Mouse (Mus musculus) kidney, adult 2 months (tissue): ENCODE data around the gene Cebpb. TPM values are rescaled to one million over a fixed set of nuclear protein-coding genes. Genes with fewer than 3 reads are reported as not detected.

Experiments used
- DNase-seq: peaks from one replicate; pipeline ENCODE4 v3.0.0; 2021
- H3K27ac ChIP-seq: fragments of 200-500 bp; 2 replicates; pipeline ENCODE4 v1.5.1; 2012; ENCODE audit warnings: low read depth, low read length, control low read depth, inconsistent platforms; ENCODE audit not compliant: insufficient read depth
- H3K27me3 ChIP-seq: fragments of 200-500 bp; replicated peaks from 2 replicates; pipeline ENCODE4 v1.6.1; 2012; ENCODE audit warnings: mild to moderate bottlenecking, moderate library complexity, low read length, inconsistent platforms; ENCODE audit not compliant: control insufficient read depth, insufficient read depth
- H3K36me3 ChIP-seq: fragments of 200-500 bp; 2 replicates; pipeline ENCODE4 v1.6.1; 2012; ENCODE audit warnings: mild to moderate bottlenecking, moderate library complexity, low read length, inconsistent platforms; ENCODE audit not compliant: control insufficient read depth, insufficient read depth
- H3K4me1 ChIP-seq: fragments of 200-500 bp; 2 replicates; pipeline ENCODE4 v1.6.1; 2011; ENCODE audit warnings: low read length; ENCODE audit not compliant: control insufficient read depth, insufficient read depth
- H3K4me3 ChIP-seq: fragments of 200-500 bp; 2 replicates; pipeline ENCODE4 v1.5.1; 2011; ENCODE audit warnings: mild to moderate bottlenecking, low read depth, low read length, control low read depth; ENCODE audit not compliant: insufficient read depth
- CTCF ChIP-seq: fragments of 200-500 bp; conservative IDR thresholded peaks from 2 replicates; pipeline ENCODE4 v1.5.1; 2011; ENCODE audit warnings: low read depth, mild to moderate bottlenecking, control low read depth, low read length, moderate library complexity, mixed read lengths; ENCODE audit not compliant: insufficient read depth, insufficient read length
- POLR2A ChIP-seq: fragments of 200-500 bp; IDR thresholded peaks from one replicate; pipeline ENCODE4 v1.6.1; 2011; ENCODE audit warnings: low read depth, low read length, control low read depth
- WGBS: fragments of 180-500 bp; shearing (Covaris S2); methylation state at CpG from one replicate; pipeline ENCODE4 v1.1.7; 2018; 5-methylcytosine and 5-hydroxymethylcytosine counted together
- polyA plus RNA-seq: library from polyadenylated mRNA; depleted of rRNA; stranded (reverse); fragments of >200 nt; gene quantifications from 2 replicates; pipeline ENCODE4 v1.2.3, GENCODE M21; 2012; rRNA removed

Gene Cebpb
- polyA plus RNA-seq, 1 experiment, result 45.3 TPM

- WGBS, result 79% methylated on average over 6 of the region's 6 CpGs
- Histone ChIP-seq H3K27ac (no peak overlapping the region), H3K36me3 (no peaks in the 10 kb centered on the region), H3K4me3 (no peak overlapping the region), H3K27me3 (no peaks in the 10 kb centered on the region), H3K4me1 (no peaks in the 10 kb centered on the region; the same call in 1 of the 2 replicates)
- DNase-seq, result no peak
- TF ChIP-seq CTCF, result no peak
- no peak for TF ChIP-seq POLR2A
Observed at GRCm38 (mm10) chr2:167722538-167722937, 33.8 kb downstream of the Cebpb start.

GRCm38 (mm10) chr2:167723589-167724206 is 35.0 kb downstream of the Cebpb start:
- 70% methylated on average over 11 of the region's 11 CpGs for WGBS
- Histone ChIP-seq H3K4me3 (no peak overlapping the region), H3K36me3 (no peaks in the 10 kb centered on the region), H3K27me3 (no peaks in the 10 kb centered on the region), H3K4me1 (no peaks in the 10 kb centered on the region; the same call in 1 of the 2 replicates), H3K27ac (no peak overlapping the region)
- peak; percentile 78 for DNase-seq
- TF ChIP-seq POLR2A (no peak), CTCF (no peak)

GRCm38 (mm10) chr2:167725879-167726278 is 37.2 kb downstream of the Cebpb start:
- no peak for DNase-seq
- TF ChIP-seq POLR2A (no peak), CTCF (no peak)
- H3K36me3 ChIP-seq, result no peaks in the 10 kb centered on the region
- H3K27me3 ChIP-seq, result no peaks in the 10 kb centered on the region
- no peak overlapping the region for H3K27ac ChIP-seq
- WGBS, result 96% methylated on average over 10 of the region's 10 CpGs
- no peak overlapping the region for H3K4me3 ChIP-seq
- no peaks in the 10 kb centered on the region; the same call in 1 of the 2 replicates for H3K4me1 ChIP-seq

- no peaks in the 10 kb centered on the region for H3K27me3 ChIP-seq
- no peak overlapping the region for H3K27ac ChIP-seq
- WGBS, result 21% methylated on average over 13 of the region's 13 CpGs
- peak; percentile 83 for DNase-seq
- no peaks in the 10 kb centered on the region for H3K36me3 ChIP-seq
- no peaks in the 10 kb centered on the region; the same call in 1 of the 2 replicates for H3K4me1 ChIP-seq
- no peak overlapping the region for H3K4me3 ChIP-seq
- TF ChIP-seq CTCF, result no peak
- no peak for TF ChIP-seq POLR2A
Observed at GRCm38 (mm10) chr2:167727161-167727560, 38.4 kb downstream of the Cebpb start.

GRCm38 (mm10) chr2:167730036-167730435 is 41.3 kb downstream of the Cebpb start:
- WGBS, result 69% methylated on average over 7 of the region's 7 CpGs
- no peak for TF ChIP-seq POLR2A
- no peak for TF ChIP-seq CTCF
- Histone ChIP-seq H3K27me3 (no peaks in the 10 kb centered on the region), H3K4me1 (no peaks in the 10 kb centered on the region), H3K36me3 (no peaks in the 10 kb centered on the region), H3K4me3 (no peak overlapping the region), H3K27ac (no peak overlapping the region)
- no peak for DNase-seq

- no peaks in the 10 kb centered on the region for H3K4me1 ChIP-seq
- no peaks in the 10 kb centered on the region for H3K36me3 ChIP-seq
- H3K27me3 ChIP-seq, result no peaks in the 10 kb centered on the region
- no peak for DNase-seq
- H3K4me3 ChIP-seq, result no peak overlapping the region
- 86% methylated on average over 13 of the region's 13 CpGs for WGBS
- no peak for TF ChIP-seq CTCF
- TF ChIP-seq POLR2A, result no peak
- no peak overlapping the region for H3K27ac ChIP-seq
Observed at GRCm38 (mm10) chr2:167731149-167731548, 42.4 kb downstream of the Cebpb start.

GRCm38 (mm10) chr2:167734861-167735260 is 46.1 kb downstream of the Cebpb start:
- no peak overlapping the region for H3K27ac ChIP-seq
- no peaks in the 10 kb centered on the region for H3K27me3 ChIP-seq
- H3K4me1 ChIP-seq, result no peaks in the 10 kb centered on the region
- H3K36me3 ChIP-seq, result no peaks in the 10 kb centered on the region
- TF ChIP-seq POLR2A (no peak), CTCF (no peak)
- no peak overlapping the region for H3K4me3 ChIP-seq
- WGBS, result 58% methylated on average over 10 of the region's 10 CpGs
- DNase-seq, result no peak

- Histone ChIP-seq H3K27me3 (no peaks in the 10 kb centered on the region), H3K4me1 (no peaks in the 10 kb centered on the region), H3K27ac (no peak overlapping the region), H3K36me3 (no peaks in the 10 kb centered on the region), H3K4me3 (no peak overlapping the region)
- WGBS, result 40% methylated on average over 6 of the region's 6 CpGs
- no peak for DNase-seq
- TF ChIP-seq POLR2A (no peak), CTCF (no peak)
Observed at GRCm38 (mm10) chr2:167739030-167739429, 50.3 kb downstream of the Cebpb start.

Other genes starting within 250 kb of the Cebpb start
- gene Rnf114, start 196.3 kb upstream of the Cebpb start, polyA plus RNA-seq, result 97.9 and 98.2 TPM in 2 replicates
- gene Spata2, start 196.0 kb upstream of the Cebpb start, polyA plus RNA-seq, result 26.5 and 31.5 TPM in 2 replicates
- 10.4 and 13.2 TPM in 2 replicates for gene Snai1, start 150.7 kb upstream of the Cebpb start, polyA plus RNA-seq
- 108 and 114 TPM in 2 replicates for gene Ube2v1, start 56.8 kb upstream of the Cebpb start, polyA plus RNA-seq
- gene Gm20431, start 27.4 kb upstream of the Cebpb start, polyA plus RNA-seq, result 30.7 and 31.8 TPM in 2 replicates
- gene Tmem189, start 907 bp downstream of the Cebpb start, polyA plus RNA-seq, result 288 and 414 TPM in 2 replicates
- gene Ptpn1, start 243.1 kb downstream of the Cebpb start, polyA plus RNA-seq, result 29.9 and 31.0 TPM in 2 replicates